Mouse (Mus musculus): Measurements from ENCODE around the gene Aen.
A peak's percentile ranks its signal among the peaks of the same experiment; 100 is the strongest.

- TF ChIP-seq EP300 (optimal IDR thresholded peaks at IDR 0.05), result peak; percentile 36
- TF ChIP-seq CTCF (IDR thresholded peaks at IDR 0.05; ENCODE audit: low read depth), result no peak
These were observed at the start of gene Aen for GRCm38 (mm10) chr7:78895653-78896333.
